Mouse (Mus musculus) left cerebral cortex, adult 8-10 months (tissue): ENCODE results near the gene Gm14548. TPM values are rescaled to one million over a fixed set of nuclear protein-coding genes. Genes with fewer than 3 reads are reported as not detected.
"Not testable (repeated sequence)": the region's sequence is repeated elsewhere in the genome, so short reads cannot be mapped to it uniquely, and the experiment has no call there.

Experiments used
- DNase-seq, 2 experiments: peaks; one replicate each; pipeline ENCODE4 v3.0.0; 2022; ENCODE audit warnings: low spot score in 2 of 2
- total RNA-seq, 4 experiments: library from RNA; stranded (reverse); gene quantifications; 2 replicates each; pipeline ENCODE4 v1.2.4; 2022

Gm14548 gene
- total RNA-seq: not detected

DNA sequence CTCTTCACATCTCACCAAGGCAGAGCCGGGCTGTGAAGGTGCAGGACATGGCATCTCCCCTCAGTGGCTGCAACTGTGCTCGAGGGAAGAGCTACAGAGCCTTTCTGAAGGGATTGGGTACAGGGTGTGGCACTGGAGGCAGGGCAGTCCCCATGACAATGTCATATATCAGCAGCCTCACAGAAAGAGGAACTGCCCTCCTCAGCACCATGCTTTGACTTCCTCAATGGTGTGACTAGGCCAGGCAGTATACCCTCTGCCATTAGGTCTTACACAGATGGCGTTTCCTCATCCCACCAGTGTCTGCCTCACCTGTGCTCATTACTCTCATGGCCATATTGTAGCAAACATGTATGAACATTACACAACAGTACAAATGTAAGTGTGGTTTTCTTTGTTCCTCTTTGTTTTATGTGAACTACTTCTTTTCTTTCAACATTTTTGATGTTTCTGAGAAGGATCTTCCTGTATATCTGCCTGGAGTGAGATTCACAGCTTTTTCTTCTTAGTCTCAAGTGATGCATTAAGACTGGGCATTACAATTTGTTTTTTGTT lies at the start of gene Gm14548:
Gm14548 (minus strand) TSS at position 85 of the 555 bp plus-strand sequence.
- DNase-seq: not testable (repeated sequence)

DNA sequence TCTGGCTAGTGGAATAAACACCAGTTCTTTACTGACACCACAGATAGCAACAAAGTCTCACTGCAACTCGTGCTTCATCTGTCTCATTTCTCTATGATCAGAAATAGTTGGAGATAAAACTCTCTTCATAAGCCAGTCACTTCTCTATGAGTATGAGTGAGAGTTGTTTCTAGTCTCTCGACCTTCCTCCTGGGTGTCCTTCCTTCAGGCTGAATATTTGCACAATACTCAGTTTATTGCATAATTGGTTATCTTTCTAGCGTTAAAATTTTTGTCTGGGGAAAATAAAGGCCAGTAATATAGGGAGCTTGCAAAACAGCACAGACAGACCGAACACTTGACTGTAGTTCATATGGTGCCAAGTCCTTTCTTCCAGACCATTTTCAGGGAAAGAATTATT lies 48.2 kb upstream of the Gm14548 start:
- no peak for DNase-seq

DNA sequence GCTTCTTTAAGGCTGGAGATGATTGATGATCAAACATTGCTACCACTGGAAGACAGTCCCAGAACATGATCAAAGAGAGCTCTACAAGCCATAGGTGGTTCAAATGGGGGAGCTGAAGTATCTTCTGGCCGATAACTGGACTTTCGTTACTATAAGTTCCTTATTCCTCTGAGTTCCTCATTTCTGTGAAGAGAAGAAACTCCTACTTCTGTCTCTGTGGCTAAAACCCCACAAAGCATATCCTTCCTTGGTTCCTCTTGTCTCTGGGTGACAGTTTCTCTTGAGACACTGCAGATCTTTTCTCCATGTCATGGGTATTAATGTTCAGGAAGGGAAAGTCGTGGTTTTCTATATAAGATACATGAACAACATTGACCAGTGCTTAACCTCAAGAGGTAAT lies 43.0 kb upstream of the Gm14548 start:
- DNase-seq: no peak

DNA sequence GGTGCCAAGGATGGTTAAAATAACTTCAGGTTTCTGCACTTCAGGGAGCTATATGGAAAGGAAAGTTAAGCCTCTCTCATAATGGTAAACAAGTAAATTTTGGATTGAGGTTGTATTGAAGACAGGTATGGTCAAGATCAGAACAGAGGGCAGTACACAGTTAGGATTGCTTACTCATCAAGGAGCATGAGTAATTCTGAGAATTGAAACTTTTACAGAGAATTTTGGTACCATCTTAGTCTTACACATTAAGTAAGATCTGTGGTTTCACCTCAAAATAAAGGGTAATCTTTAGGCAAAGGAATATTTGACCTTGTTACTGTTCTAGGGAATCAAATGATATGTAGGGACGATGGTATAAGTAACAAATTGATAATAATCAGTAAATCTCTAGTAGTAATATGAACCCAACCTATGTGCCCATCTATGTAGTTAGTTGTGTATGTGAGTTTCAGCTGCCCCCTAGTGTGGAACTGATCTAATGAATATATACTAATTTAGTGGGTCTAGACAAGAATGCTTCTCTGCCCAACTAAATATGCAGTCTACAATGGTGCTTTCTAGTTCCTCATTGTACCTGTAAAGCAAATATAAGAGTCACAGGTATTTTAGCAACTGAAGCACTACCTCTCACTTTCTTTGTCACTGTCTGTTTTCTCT lies 42.1 kb upstream of the Gm14548 start:
- no peak for DNase-seq

DNA sequence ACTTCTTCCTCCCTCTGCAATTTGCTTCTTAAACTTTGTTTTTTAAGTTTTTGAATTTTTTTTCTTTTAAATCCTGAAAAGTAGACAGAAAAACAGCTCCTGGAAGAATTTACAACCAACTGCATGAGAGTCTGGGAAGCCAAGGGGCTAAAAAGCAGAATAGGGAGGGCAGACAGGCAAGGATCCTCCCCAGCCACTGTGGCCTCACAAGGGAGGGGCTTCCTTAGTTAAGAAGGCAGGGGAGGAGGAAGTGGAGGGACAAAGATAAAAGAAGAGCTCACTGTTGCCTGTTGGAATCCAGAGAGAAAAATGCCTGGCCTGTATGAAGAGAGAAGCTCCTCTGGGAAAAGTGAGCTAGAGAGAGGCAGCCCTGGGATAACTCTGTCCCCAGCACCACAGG lies 37.6 kb upstream of the Gm14548 start:
- DNase-seq: not testable (repeated sequence)

DNA sequence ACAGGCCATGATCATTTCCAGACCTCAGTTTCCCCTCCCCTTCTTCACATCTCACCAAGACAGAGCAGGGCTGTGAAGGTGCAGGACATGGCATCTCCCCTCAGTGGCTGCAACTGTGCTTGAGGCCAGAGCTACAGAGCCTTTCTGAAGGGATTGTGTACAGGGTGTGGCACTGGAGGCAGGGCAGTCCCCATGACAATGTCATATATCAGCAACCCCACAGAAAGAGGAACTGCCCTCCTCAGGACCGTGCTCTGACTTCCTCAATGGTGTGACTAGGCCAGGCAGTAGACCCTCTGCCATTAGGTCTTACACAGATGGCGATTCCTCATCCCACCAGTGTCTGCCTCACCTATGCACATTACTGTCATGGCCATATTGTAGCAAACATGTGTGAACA lies 17.5 kb upstream of the Gm14548 start, which contains the start of gene Lilra6:
Lilra6 (minus strand) TSS at position 117 of the 400 bp plus-strand sequence.
- not testable (repeated sequence) for DNase-seq

DNA sequence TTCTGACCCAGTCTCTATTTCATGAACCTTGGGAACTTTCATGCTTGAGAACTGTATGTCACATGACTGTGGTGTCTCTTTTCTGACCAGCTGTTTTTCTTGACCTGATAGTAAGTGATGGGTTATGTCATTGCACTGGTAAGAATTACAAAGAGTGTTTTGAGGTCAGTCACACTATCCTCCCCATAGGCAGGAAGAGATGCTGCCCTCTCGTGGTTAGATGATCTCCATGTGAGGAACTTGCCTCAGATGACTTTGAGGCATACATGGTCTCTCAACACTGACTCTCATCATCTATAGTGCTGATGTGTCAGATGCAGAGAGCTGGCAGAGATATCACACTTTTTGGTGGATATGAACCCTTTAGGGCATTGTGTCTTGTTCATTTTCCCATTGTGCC lies 5.8 kb upstream of the Gm14548 start:
- DNase-seq: no peak

DNA sequence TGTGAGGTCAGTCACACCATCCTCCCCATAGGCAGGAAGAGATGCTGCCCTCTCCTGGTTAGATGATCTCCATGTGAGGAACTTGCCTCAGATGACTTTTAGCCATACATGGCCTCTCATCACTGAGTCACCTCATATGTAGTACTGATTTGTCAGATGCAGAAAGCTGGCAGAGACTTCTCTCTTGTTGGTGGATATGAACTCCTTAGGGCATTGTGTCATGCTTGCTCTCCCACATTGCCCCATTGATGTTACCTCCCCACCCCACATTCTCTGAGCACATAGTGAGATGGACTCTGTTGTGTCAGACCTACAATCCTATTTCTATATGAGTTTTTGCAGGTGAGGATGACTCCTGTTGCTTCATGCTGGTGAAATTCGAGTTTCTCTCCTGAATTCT lies 22.9 kb downstream of the Gm14548 start:
- not testable (repeated sequence) for DNase-seq

DNA sequence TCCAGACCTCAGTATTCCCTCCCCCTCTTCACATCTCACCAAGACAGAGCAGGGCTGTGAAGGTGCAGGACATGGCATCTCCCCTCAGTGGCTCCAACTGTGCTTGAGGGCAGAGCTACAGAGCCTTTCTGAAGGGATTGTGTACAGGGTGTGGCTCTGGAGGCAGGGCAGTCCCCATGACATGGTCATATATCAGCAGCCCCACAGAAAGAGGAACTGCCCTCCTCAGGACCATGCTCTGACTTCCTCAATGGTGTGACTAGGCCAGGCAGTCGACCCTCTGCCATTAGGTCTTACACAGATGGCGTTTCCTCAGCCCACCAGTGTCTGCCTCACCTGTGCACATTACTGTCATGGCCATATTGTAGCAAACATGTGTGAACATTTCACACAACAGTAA lies 53.0 kb downstream of the Gm14548 start, which contains the start of gene Pira2:
Pira2 (minus strand) TSS at position 101 of the 400 bp plus-strand sequence.
- DNase-seq: not testable (repeated sequence)

DNA sequence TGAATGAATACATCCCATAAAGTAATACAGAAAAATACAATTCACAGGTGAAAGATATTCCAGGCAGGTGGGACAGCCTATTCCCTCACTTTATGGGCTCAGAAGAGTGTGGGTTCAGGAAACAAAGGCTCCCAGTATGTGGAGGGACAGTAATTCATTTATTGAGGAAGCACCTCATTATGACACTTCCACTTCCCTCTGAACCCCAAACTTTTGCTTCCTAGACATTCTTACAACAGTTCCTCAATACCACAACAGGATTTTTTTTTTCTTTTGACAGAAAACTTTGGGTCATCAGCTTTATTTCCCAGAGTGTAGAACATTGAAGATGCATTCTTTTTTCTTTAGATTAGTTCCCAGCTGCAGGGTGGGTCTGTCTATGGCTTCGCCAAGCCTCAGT lies 60.1 kb downstream of the Gm14548 start:
- not testable (repeated sequence) for DNase-seq

Other genes with a start within 250 kb of the Gm14548 start
- 1 to 10 TPM; 5.7 to 7.6 (median 5.8) TPM for gene Leng1, start 232.3 kb downstream of the Gm14548 start, total RNA-seq
- 1 to 10 TPM; 3.7 to 7.7 (median 7.1) TPM for gene Tmc4, start 220.6 kb downstream of the Gm14548 start, total RNA-seq
- gene Tsen34, start 205.3 kb downstream of the Gm14548 start, total RNA-seq: 10 to 100 TPM; 90.2 to 97.5 (median 95.3) TPM
- 100 to 1,000 TPM; 211 to 222 (median 220) TPM for gene Mboat7, start 204.6 kb downstream of the Gm14548 start, total RNA-seq
- 100 to 1,000 TPM; 334 to 440 (median 376) TPM for gene Rps9, start 194.1 kb downstream of the Gm14548 start, total RNA-seq
- gene Pirb, start 177.7 kb downstream of the Gm14548 start, total RNA-seq: under 1 TPM; 0.23 to 0.43 (median 0.31) TPM
- not detected for gene Gm15448, start 72.4 kb downstream of the Gm14548 start, total RNA-seq
- not detected for gene Pira2, start 53.1 kb downstream of the Gm14548 start, total RNA-seq
- gene Lilra6, start 17.4 kb upstream of the Gm14548 start, total RNA-seq: under 1 TPM in 1 of 4 experiments, not detected in 3; 0.27 TPM
- 10 to 100 TPM in 2 of 4 experiments, 1 to 10 TPM in 2; 7.7 to 18.9 (median 13.3) TPM for gene Lair1, start 165.1 kb upstream of the Gm14548 start, total RNA-seq
- 100 to 1,000 TPM; 584 to 624 (median 589) TPM for gene Ttyh1, start 221.3 kb upstream of the Gm14548 start, total RNA-seq
- 100 to 1,000 TPM; 137 to 159 (median 152) TPM for gene Leng8, start 238.9 kb upstream of the Gm14548 start, total RNA-seq